Mouse (Mus musculus): ENCODE measurements at regions not wholly inside any gene's neighbourhood (a gene's known extent, or its start where the extent isn't known, plus 50 kb on each side); places are given as distances from the start of the nearest gene placed in this dataset.

- TF ChIP-seq POLR2A (IDR thresholded peaks at IDR 0.05; ENCODE audit: low read depth, low read length) (no peak), CTCF (conservative IDR thresholded peaks at IDR 0.05 in 1 of 2, IDR thresholded peaks at IDR 0.05 in 1 of 2; ENCODE audit: low read depth in 2 of 2, low read length in 2 of 2) (no peak), ELF1 (IDR thresholded peaks at IDR 0.05; ENCODE audit: low read depth, low read length) (no peak), EP300 (IDR thresholded peaks at IDR 0.05; ENCODE audit: low read length) (no peak), MAFK (IDR thresholded peaks at IDR 0.05; ENCODE audit: insufficient replicate concordance, low read length) (no peak), MAZ (IDR thresholded peaks at IDR 0.05; ENCODE audit: low read depth, low read length) (no peak)
Observed at GRCm38 (mm10) chr9:116452050-116452449, 276.9 kb upstream of the Tgfbr2 start.
